Mouse (Mus musculus) ES-Bruce4 (cell line): ENCODE data around the gene Siah1a.

Source experiments
- CTCF ChIP-seq: IDR thresholded peaks from one replicate; pipeline ENCODE4 v1.8.1; 2011; ENCODE audit warnings: low read depth, low read length
- POLR2A ChIP-seq: IDR thresholded peaks from one replicate; pipeline ENCODE4 v1.8.1; 2011; ENCODE audit warnings: low read length; ENCODE audit not compliant: insufficient read depth

DNA sequence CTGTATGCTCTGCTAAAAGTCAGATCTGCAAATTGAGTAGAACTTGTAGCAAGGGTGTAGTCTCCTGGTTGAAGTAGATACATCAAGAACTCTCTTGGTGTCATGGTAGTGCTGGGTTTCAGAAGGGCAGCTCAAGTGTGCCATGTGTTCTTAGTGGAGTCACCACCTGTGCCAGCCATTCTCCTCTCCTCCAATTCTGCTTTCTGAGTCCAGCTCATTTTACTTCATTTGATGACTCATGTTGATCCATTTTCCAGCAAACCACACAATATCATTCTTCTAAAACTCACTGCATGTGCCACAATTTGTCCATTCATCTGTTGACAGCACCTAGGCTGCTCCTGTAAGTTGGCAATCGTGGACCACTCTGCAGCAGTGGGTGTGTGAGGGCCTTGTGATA, 53.6 kb downstream of the Siah1a start:
- TF ChIP-seq CTCF (no peak), POLR2A (no peak)
